11 mouse cellular contexts compared by ENCODE assay signal in the genomic region with DNA sequence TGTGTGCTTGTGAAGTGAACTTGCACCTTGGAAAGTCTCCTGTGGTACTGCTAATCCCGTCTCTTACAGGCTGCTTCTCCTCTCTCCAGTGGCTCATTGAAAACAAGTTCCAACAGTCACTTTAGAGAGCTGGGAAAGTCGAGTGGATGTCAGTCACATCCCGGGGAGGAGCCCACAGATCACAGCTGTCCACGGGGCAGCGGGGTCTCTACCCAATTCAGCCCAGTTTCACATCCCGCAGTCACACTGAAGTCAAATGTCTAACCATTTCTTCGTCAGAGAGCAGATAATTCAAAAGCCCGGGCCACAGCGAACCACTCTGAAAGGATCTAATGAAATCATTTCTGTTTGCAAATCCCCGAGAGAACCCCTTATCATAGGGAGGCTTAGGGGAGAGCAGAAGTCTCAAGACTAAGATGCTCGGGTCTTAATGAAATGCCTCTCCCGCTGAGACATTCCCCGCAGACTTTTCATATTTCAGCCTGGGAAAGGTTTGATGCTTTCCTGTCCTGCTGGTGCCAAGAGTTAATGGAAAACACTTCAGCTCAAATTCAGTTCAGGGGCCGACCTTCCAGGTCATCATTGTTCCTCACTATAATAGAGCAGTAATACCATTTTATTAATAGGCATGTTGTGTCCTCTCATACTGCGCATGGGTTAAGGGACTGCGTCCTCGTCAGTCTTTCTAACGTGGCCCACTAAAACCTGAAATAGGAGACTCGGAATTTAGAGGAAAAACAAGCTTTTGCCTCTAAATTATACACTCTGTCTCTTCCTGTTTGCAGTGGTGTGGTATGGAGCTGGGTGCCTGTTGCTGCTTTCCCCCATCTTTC. TPM values are rescaled to one million over a fixed set of nuclear protein-coding genes. Genes with fewer than 3 reads are reported as not detected.
DNase-seq lines count a peak whose midpoint lies in the region; ATAC-seq and TF ChIP-seq lines count a peak whose summit lies in the region.
"Had no signal": no experiment of that assay in that cellular context is flagged by ENCODE, and none has a peak within 500 bp of the region (broad histone marks: within the 10 kb centered on the region; RNA-seq: fewer than 3 reads in every experiment).

No protein-coding gene starts in this region.

- H3K27me3 ChIP-seq in kidney, postnatal 0 days (ENCODE audit: insufficient read depth, low read length) = no peaks in the 10 kb centered on the region
- no peaks in the 10 kb centered on the region for H3K27me3 ChIP-seq in forebrain, embryonic 14.5 days (replicated peaks; ENCODE audit: control insufficient read depth, insufficient read depth, low read length)
- H3K27me3 ChIP-seq in limb, embryonic 13.5 days = no peaks in the 10 kb centered on the region
- H3K27me3 ChIP-seq: neural tube, embryonic 13.5 days had no signal

- 0 out of 2 replicates have a peak overlapping the region, but pooled peaks have one; percentile 13 for H3K4me2 ChIP-seq in kidney, postnatal 0 days (ENCODE audit: low read length)
- H3K4me2 ChIP-seq in forebrain, embryonic 14.5 days (ENCODE audit: low read length) = no peak overlapping the region; the same call in 1 of the 2 replicates
- H3K4me2 ChIP-seq in limb, embryonic 13.5 days (replicated peaks) = peak overlapping the region; percentile 38
- H3K4me2 ChIP-seq: neural tube, embryonic 13.5 days had no signal

- peak; percentile 38 for DNase-seq in kidney, postnatal 0 days (ENCODE audit: low spot score)
- no peak for DNase-seq in kidney, postnatal 10 days
- peak; percentile 39 for DNase-seq in forebrain, embryonic 14.5 days (ENCODE audit: low spot score)
- no peak for DNase-seq in yolk sac, embryonic 10.5 days (ENCODE audit: low spot score)
- DNase-seq in left cerebral cortex, postnatal 36 days (ENCODE audit: low spot score in 2 of 2) = no peak
- DNase-seq in thymus, postnatal 10 days (ENCODE audit: low spot score in 2 of 2) = no peak
- DNase-seq: cerebellum, postnatal 25 days; lung, postnatal 14 days; right cerebral cortex, postnatal 4 days had no signal

- H3K36me3 ChIP-seq in kidney, postnatal 0 days (ENCODE audit: insufficient read depth, low read length) = no peaks in the 10 kb centered on the region
- H3K36me3 ChIP-seq in forebrain, embryonic 14.5 days (ENCODE audit: control insufficient read depth, insufficient read depth, low read length) = no peaks in the 10 kb centered on the region
- H3K36me3 ChIP-seq in limb, embryonic 13.5 days = no peaks in the 10 kb centered on the region
- H3K36me3 ChIP-seq: neural tube, embryonic 13.5 days had no signal

- intact Hi-C loops in left cerebral cortex, postnatal 36 days (cut with DNase I) = no loop called here

- H3K9me3 ChIP-seq in kidney, postnatal 0 days (replicated peaks; ENCODE audit: low read length) = no peaks in the 10 kb centered on the region
- H3K9me3 ChIP-seq in forebrain, embryonic 14.5 days (replicated peaks; ENCODE audit: control insufficient read depth, low read length) = peaks cover 12% of the 10 kb centered on the region; the same call in 1 of the 2 replicates
- H3K9me3 ChIP-seq in limb, embryonic 13.5 days = peaks cover 19% of the 10 kb centered on the region

- 28% methylated on average over 19 of the region's 19 CpGs for WGBS in kidney, postnatal 0 days
- 7% methylated on average over 19 of the region's 19 CpGs for WGBS in forebrain, embryonic 14.5 days
- 21% methylated on average over 19 of the region's 19 CpGs for WGBS in limb, embryonic 13.5 days

- no peak for ATAC-seq in kidney, postnatal 0 days (replicated peaks; ENCODE audit: low FRiP score, low read depth)
- no peak for ATAC-seq in forebrain, embryonic 14.5 days
- 0 out of 2 replicates have a peak, but pooled peaks have one; percentile 40 for ATAC-seq in limb, embryonic 13.5 days (ENCODE audit: low FRiP score, low read depth)

- H3K27ac ChIP-seq in kidney, postnatal 0 days = no peak overlapping the region
- no peak overlapping the region for H3K27ac ChIP-seq in forebrain, embryonic 14.5 days (ENCODE audit: low read depth, low read length)
- H3K27ac ChIP-seq in limb, embryonic 13.5 days = peak overlapping the region; percentile 63
- H3K27ac ChIP-seq: neural tube, embryonic 13.5 days had no signal

- TF ChIP-seq CTCF in kidney, postnatal 0 days (IDR thresholded peaks at IDR 0.05; ENCODE audit: low read depth) = no peak

- peaks cover 4% of the 10 kb centered on the region; the same call in 1 of the 2 replicates for H3K4me1 ChIP-seq in kidney, postnatal 0 days (replicated peaks; ENCODE audit: insufficient read depth, low read length)
- no peaks in the 10 kb centered on the region for H3K4me1 ChIP-seq in forebrain, embryonic 14.5 days (ENCODE audit: control insufficient read depth, insufficient read depth, low read length)
- H3K4me1 ChIP-seq in limb, embryonic 13.5 days = peaks cover 17% of the 10 kb centered on the region

- no peak overlapping the region for H3K4me3 ChIP-seq in kidney, postnatal 0 days (replicated peaks; ENCODE audit: low read depth, low read length)
- H3K4me3 ChIP-seq in forebrain, embryonic 14.5 days (ENCODE audit: low read depth, low read length) = no peak overlapping the region
- H3K4me3 ChIP-seq in limb, embryonic 13.5 days = no peak overlapping the region
- H3K4me3 ChIP-seq: neural tube, embryonic 13.5 days had no signal

- no peak overlapping the region for H3K9ac ChIP-seq in kidney, postnatal 0 days (ENCODE audit: low read depth, low read length)
- H3K9ac ChIP-seq in forebrain, embryonic 14.5 days (ENCODE audit: low read length) = no peak overlapping the region
- H3K9ac ChIP-seq in limb, embryonic 13.5 days = 0 out of 2 replicates have a peak overlapping the region, but pooled peaks have one; percentile 31
- H3K9ac ChIP-seq: neural tube, embryonic 13.5 days had no signal

RNA-seq across cellular contexts. Expression of gene Gas1, which starts 20.7 kb away (rescaled TPM):
- polyA plus RNA-seq in kidney, postnatal 0 days (2015; fragmentation: Nextera tagmentation; extraction: Ambion mirVana) = 84.7 and 116 TPM in 2 replicates
- 30.5 and 40.6 TPM in 2 replicates for polyA plus RNA-seq in forebrain, embryonic 14.5 days (2014; fragmentation: Nextera tagmentation; extraction: Ambion mirVana)
- 264 and 265 TPM in 2 replicates for polyA plus RNA-seq in limb, embryonic 13.5 days (2015; fragmentation: Nextera tagmentation; extraction: Ambion mirVana)
- 1 to 10 TPM; 8.0 to 8.3 TPM for total RNA-seq in left cerebral cortex, postnatal 36 days (2021)

Comparison
In these comparisons a context has a peak if more than half of its experiments do, and no peak if none do; other contexts are left out.
1. DNase-seq: peak in kidney, postnatal 0 days (single experiment) and forebrain, embryonic 14.5 days (single experiment); none in kidney, postnatal 10 days (single experiment), yolk sac, embryonic 10.5 days (single experiment), left cerebral cortex, postnatal 36 days (0 of 2) and thymus, postnatal 10 days (0 of 2).